Mouse (Mus musculus): ENCODE results near the gene Rnls. TPM values are rescaled to one million over a fixed set of nuclear protein-coding genes. Genes with fewer than 3 reads are reported as not detected.

The Rnls gene
- polyA plus RNA-seq, 1 experiment: 133 TPM

GRCm38 (mm10) chr19:33087961-33088360 lies 304.1 kb downstream of the Rnls start:
- H3K27ac ChIP-seq (ENCODE audit: control insufficient read depth, insufficient read depth, low read depth, low read length): no peak overlapping the region
- no peak overlapping the region for H3K4me3 ChIP-seq (ENCODE audit: control insufficient read depth, low read depth, low read length)
- H3K27me3 ChIP-seq (ENCODE audit: control insufficient read depth, insufficient read depth, low read length): no peaks in the 10 kb centered on the region
- no peaks in the 10 kb centered on the region for H3K36me3 ChIP-seq (ENCODE audit: control insufficient read depth, insufficient read depth, low read length)
- no peaks in the 10 kb centered on the region for H3K4me1 ChIP-seq (ENCODE audit: control insufficient read depth, insufficient read depth, low read length)
- TF ChIP-seq CTCF (IDR thresholded peaks at IDR 0.05; ENCODE audit: control insufficient read depth, insufficient read depth, insufficient replicate concordance, low read depth, low read length) (no peak), POLR2A (IDR thresholded peaks at IDR 0.05; ENCODE audit: control insufficient read depth, low read depth, low read length) (no peak)

Other genes with a start within 250 kb of the Rnls start
- not detected in 2 replicates for gene Lipo4, start 125.5 kb upstream of the Rnls start, polyA plus RNA-seq (2012; rRNA removed)
- gene Gm8978, start 233.0 kb upstream of the Rnls start, polyA plus RNA-seq (2012; rRNA removed): not detected in 2 replicates

Measured in testis, adult 2 months (tissue).